Mouse (Mus musculus) liver, embryonic 12.5 days (tissue): ENCODE data around the gene Ube2h. TPM values are rescaled to one million over a fixed set of nuclear protein-coding genes. Genes with fewer than 3 reads are reported as not detected.

ENCODE experiments used
- ATAC-seq: fragments of 200-750 bp; cut with Nextera tagmentation; 2 replicates; pipeline ENCODE4 v1.8.0; 2017; ENCODE audit warnings: moderate number of reproducible peaks, mild to moderate bottlenecking, moderate library complexity
- H3K27ac ChIP-seq: fragments of 300-500 bp; sonication (generic); 2 replicates; pipeline ENCODE4 v1.5.1; 2016; ENCODE audit warnings: mild to moderate bottlenecking
- H3K27me3 ChIP-seq: fragments of 300-500 bp; sonication (generic); replicated peaks from 2 replicates; pipeline ENCODE4 v1.6.1; 2016; ENCODE audit warnings: mild to moderate bottlenecking, moderate library complexity
- H3K36me3 ChIP-seq: fragments of 300-500 bp; sonication (generic); 2 replicates; pipeline ENCODE4 v1.6.1; 2016; ENCODE audit warnings: mild to moderate bottlenecking, moderate library complexity
- H3K4me1 ChIP-seq: fragments of 300-500 bp; sonication (generic); 2 replicates; pipeline ENCODE4 v1.6.1; 2016
- H3K4me2 ChIP-seq: fragments of 300-500 bp; sonication (generic); 2 replicates; pipeline ENCODE4 v1.6.1; 2016; ENCODE audit warnings: mild to moderate bottlenecking, moderate library complexity
- H3K4me3 ChIP-seq: fragments of 300-500 bp; sonication (generic); 2 replicates; pipeline ENCODE4 v1.5.1; 2016; ENCODE audit warnings: mild to moderate bottlenecking, moderate library complexity
- H3K9ac ChIP-seq: fragments of 300-500 bp; sonication (generic); 2 replicates; pipeline ENCODE4 v1.6.1; 2016; ENCODE audit warnings: mild to moderate bottlenecking, moderate library complexity
- H3K9me3 ChIP-seq: fragments of 300-500 bp; sonication (generic); replicated peaks from 2 replicates; pipeline ENCODE4 v1.6.1; 2016; ENCODE audit warnings: mild to moderate bottlenecking, moderate library complexity
- WGBS: fragments of 180-500 bp; shearing (Covaris S2); methylation state at CpG from one replicate; pipeline ENCODE4 v1.1.7; 2016; ENCODE audit not compliant: insufficient replicate concordance; 5-methylcytosine and 5-hydroxymethylcytosine counted together
- polyA plus RNA-seq: library from polyadenylated mRNA; unstranded; fragments of >200 nt; fragmentation: Nextera tagmentation; extraction: Ambion mirVana; gene quantifications from 2 replicates; pipeline ENCODE4 v1.2.1, GENCODE M21; 2016

The Ube2h gene
- polyA plus RNA-seq: 31.6 and 33.4 TPM in 2 replicates

DNA sequence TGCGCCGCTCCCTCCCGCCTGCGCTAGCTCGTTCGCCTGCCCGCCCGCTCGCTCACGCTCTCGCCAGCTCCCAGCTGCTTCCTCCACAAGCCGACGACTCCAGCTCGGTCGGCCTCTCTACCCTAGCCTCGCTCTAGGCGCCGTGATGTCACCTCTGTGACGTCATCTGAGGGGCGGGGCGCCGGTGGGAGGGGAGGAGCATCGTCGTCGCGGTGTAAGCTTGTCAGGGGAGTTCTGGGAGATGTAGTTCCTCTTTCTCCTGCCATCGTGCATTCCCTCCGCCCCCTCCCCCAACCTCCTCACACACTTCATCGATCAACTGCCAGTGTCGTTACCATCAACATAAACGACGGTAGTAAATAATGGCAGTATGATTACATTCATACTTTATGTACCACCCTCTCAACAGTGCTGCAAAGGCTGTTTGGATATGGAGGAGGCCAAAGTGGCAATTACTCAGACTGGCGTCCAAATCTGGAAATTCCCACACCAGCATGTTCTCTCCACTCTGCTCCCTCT is at the start of gene Ube2h:
Gene Ube2h, minus strand, starts transcription at position 141 of the 519 bp plus-strand sequence.
- H3K36me3 ChIP-seq: no peaks in the 10 kb centered on the region
- peak within 1 kb of the TSS; percentile 97 for H3K27ac ChIP-seq
- WGBS: 5% methylated on average over 33 of the region's 33 CpGs
- H3K4me3 ChIP-seq: peak within 1 kb of the TSS; percentile 76
- H3K4me1 ChIP-seq: peaks cover 89% of the 10 kb centered on the region
- peak within 1 kb of the TSS; percentile 86 for H3K4me2 ChIP-seq
- H3K9ac ChIP-seq: peak within 1 kb of the TSS; percentile 92
- ATAC-seq: peak; percentile 78
- no peaks in the 10 kb centered on the region for H3K27me3 ChIP-seq
- no peaks in the 10 kb centered on the region for H3K9me3 ChIP-seq

GRCm38 (mm10) chr6:30353661-30354060 is 49.3 kb upstream of the Ube2h start:
- Histone ChIP-seq H3K36me3 (no peaks in the 10 kb centered on the region), H3K4me3 (no peak overlapping the region), H3K27ac (no peak overlapping the region), H3K9ac (no peak overlapping the region), H3K9me3 (no peaks in the 10 kb centered on the region), H3K27me3 (no peaks in the 10 kb centered on the region), H3K4me1 (peaks cover 26% of the 10 kb centered on the region), H3K4me2 (no peak overlapping the region)
- WGBS: 72% methylated on average over 8 of the region's 8 CpGs
- ATAC-seq: no peak

DNA sequence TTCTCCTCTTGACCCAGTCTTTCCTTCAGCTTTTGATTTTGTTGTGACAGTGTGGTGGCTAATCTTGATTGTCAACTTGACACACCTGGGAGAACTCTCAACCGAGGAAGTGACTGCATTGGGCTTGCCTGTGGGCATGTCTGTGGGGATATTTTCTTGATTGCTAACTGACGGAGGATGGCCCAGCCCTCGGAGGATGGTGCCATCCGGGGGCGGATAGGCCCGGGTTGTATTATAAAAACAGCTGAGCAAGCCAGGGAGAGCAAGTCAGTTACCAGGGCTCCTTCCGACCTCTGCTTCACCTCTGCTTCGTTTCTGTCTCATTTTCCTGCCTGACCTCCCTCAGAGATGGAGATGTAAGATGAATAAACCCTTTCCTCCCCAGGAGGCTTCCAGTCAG is 48.4 kb upstream of the Ube2h start:
- Histone ChIP-seq H3K4me3 (no peak overlapping the region), H3K27me3 (no peaks in the 10 kb centered on the region), H3K9ac (no peak overlapping the region), H3K4me2 (no peak overlapping the region), H3K4me1 (peaks cover 26% of the 10 kb centered on the region), H3K36me3 (no peaks in the 10 kb centered on the region), H3K9me3 (no peaks in the 10 kb centered on the region), H3K27ac (no peak overlapping the region)
- ATAC-seq: no peak
- 63% methylated on average over 8 of the region's 8 CpGs for WGBS

DNA sequence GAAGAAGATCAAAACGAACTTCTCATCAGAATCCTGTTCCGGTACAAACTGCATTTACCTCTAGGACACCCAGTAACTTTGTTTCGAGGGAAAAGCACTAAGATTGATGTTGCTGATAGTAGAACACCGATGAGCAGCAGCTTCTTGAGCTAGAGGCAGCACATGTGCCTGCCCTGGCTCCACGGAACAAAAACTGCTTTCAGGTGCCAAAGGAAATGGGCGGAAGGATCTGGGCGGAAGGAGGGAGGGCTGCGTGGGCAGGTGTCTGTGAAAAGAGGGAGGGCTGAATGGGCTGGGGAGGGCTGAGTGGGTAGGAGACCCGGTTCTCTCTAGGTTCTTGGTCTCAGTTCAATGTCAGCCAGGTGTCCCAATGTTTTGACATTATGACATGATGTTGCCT is 47.0 kb upstream of the Ube2h start:
- no peaks in the 10 kb centered on the region for H3K27me3 ChIP-seq

GRCm38 (mm10) chr6:30347288-30347801 is 43.0 kb upstream of the Ube2h start:
- no peak for ATAC-seq
- no peak overlapping the region for H3K4me2 ChIP-seq
- WGBS: 83% methylated on average over 4 of the region's 4 CpGs
- H3K4me1 ChIP-seq: no peaks in the 10 kb centered on the region
- H3K4me3 ChIP-seq: no peak overlapping the region
- H3K27ac ChIP-seq: no peak overlapping the region
- no peaks in the 10 kb centered on the region for H3K9me3 ChIP-seq
- H3K9ac ChIP-seq: no peak overlapping the region
- H3K27me3 ChIP-seq: no peaks in the 10 kb centered on the region
- no peaks in the 10 kb centered on the region for H3K36me3 ChIP-seq

More for the DNA sequence above, 47.0 kb upstream of the Ube2h start:
- H3K9ac ChIP-seq: no peak overlapping the region
- no peaks in the 10 kb centered on the region for H3K9me3 ChIP-seq
- H3K4me1 ChIP-seq: peaks cover 15% of the 10 kb centered on the region
- H3K4me2 ChIP-seq: no peak overlapping the region
- no peak overlapping the region for H3K4me3 ChIP-seq
- no peak overlapping the region for H3K27ac ChIP-seq
- WGBS: 70% methylated on average over 9 of the region's 9 CpGs
- no peaks in the 10 kb centered on the region for H3K36me3 ChIP-seq
- no peak for ATAC-seq

GRCm38 (mm10) chr6:30346737-30347136 is 42.4 kb upstream of the Ube2h start:
- WGBS: 65% methylated on average over 6 of the region's 6 CpGs

DNA sequence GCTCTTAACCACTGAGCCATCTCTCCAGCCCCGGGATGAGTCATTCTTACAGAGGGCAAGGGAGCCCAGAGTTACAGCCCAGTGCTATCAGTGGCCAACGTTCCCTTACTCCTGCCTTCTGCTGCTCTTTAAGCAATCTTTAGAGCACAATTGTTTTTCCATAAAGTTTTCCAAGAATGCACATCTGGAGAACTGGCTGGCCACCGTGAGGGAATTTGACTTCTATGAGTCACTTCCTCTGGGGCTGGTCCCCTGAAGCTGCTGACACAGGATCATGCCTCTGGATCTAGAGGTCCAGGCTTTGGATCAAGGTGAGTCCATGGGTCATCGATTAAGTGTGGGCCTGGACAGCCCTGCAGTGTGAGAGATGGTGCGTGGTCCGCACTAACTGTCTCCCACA is 39.7 kb upstream of the Ube2h start:
- H3K9me3 ChIP-seq: no peaks in the 10 kb centered on the region
- H3K4me2 ChIP-seq: no peak overlapping the region
- no peaks in the 10 kb centered on the region for H3K36me3 ChIP-seq
- H3K4me1 ChIP-seq: no peaks in the 10 kb centered on the region
- no peak for ATAC-seq
- H3K4me3 ChIP-seq: no peak overlapping the region
- H3K27ac ChIP-seq: no peak overlapping the region
- 63% methylated on average over 6 of the region's 6 CpGs for WGBS
- H3K9ac ChIP-seq: no peak overlapping the region
- H3K27me3 ChIP-seq: no peaks in the 10 kb centered on the region

More at GRCm38 (mm10) chr6:30346737-30347136, 42.4 kb upstream of the Ube2h start:
- Histone ChIP-seq H3K36me3 (no peaks in the 10 kb centered on the region), H3K4me2 (no peak overlapping the region), H3K4me3 (no peak overlapping the region), H3K27me3 (no peaks in the 10 kb centered on the region), H3K27ac (no peak overlapping the region), H3K9me3 (no peaks in the 10 kb centered on the region), H3K4me1 (no peaks in the 10 kb centered on the region), H3K9ac (no peak overlapping the region)
- ATAC-seq: no peak

GRCm38 (mm10) chr6:30340231-30340873 is 36.0 kb upstream of the Ube2h start:
- peaks cover 13% of the 10 kb centered on the region for H3K4me1 ChIP-seq
- no peaks in the 10 kb centered on the region for H3K36me3 ChIP-seq
- no peak overlapping the region for H3K27ac ChIP-seq
- no peak for ATAC-seq
- no peak overlapping the region for H3K9ac ChIP-seq
- no peak overlapping the region for H3K4me2 ChIP-seq
- no peak overlapping the region for H3K4me3 ChIP-seq
- no peaks in the 10 kb centered on the region for H3K9me3 ChIP-seq
- WGBS: 58% methylated on average over 4 of the region's 4 CpGs
- H3K27me3 ChIP-seq: no peaks in the 10 kb centered on the region

DNA sequence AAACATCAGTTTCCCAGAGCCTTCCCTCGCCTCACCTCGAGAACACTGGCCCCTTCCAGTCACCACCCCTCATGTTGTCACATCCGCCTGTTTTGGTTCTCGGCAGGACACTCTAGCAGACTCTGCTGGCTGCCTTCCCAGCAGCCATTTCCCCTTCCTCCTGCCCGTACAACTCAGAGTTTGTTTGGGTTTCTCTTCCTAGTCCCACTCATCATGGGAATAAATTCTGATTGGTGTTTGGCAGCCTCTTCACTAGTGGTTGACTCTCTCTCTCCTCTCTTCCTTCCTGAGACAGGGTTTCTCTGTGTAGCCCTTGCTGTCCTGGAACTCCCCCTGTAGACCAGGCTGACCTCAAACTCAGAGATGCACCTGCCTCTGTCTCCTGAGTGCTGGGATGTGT is 32.6 kb upstream of the Ube2h start:
- no peaks in the 10 kb centered on the region for H3K27me3 ChIP-seq
- 0 out of 2 replicates have a peak overlapping the region, but pooled peaks have one; percentile 22 for H3K9ac ChIP-seq
- H3K9me3 ChIP-seq: no peaks in the 10 kb centered on the region
- no peaks in the 10 kb centered on the region for H3K36me3 ChIP-seq
- H3K27ac ChIP-seq: 0 out of 2 replicates have a peak overlapping the region, but pooled peaks have one; percentile 4
- no peak overlapping the region for H3K4me3 ChIP-seq
- 0 out of 2 replicates have a peak, but pooled peaks have one; percentile 48 for ATAC-seq
- H3K4me2 ChIP-seq: peak overlapping the region; percentile 35
- WGBS: 8% methylated on average over 5 of the region's 5 CpGs
- peaks cover 19% of the 10 kb centered on the region for H3K4me1 ChIP-seq

- H3K27ac ChIP-seq: no peak overlapping the region
- H3K27me3 ChIP-seq: peaks cover 8% of the 10 kb centered on the region; the same call in 1 of the 2 replicates
- no peak overlapping the region for H3K4me2 ChIP-seq
- H3K9ac ChIP-seq: no peak overlapping the region
- WGBS: 55% methylated on average over 4 of the region's 4 CpGs
- H3K4me3 ChIP-seq: no peak overlapping the region
- H3K36me3 ChIP-seq: no peaks in the 10 kb centered on the region
- peaks cover 18% of the 10 kb centered on the region for H3K4me1 ChIP-seq
- no peak for ATAC-seq
- no peaks in the 10 kb centered on the region for H3K9me3 ChIP-seq
Observed at GRCm38 (mm10) chr6:30332262-30332661, 27.9 kb upstream of the Ube2h start.

DNA sequence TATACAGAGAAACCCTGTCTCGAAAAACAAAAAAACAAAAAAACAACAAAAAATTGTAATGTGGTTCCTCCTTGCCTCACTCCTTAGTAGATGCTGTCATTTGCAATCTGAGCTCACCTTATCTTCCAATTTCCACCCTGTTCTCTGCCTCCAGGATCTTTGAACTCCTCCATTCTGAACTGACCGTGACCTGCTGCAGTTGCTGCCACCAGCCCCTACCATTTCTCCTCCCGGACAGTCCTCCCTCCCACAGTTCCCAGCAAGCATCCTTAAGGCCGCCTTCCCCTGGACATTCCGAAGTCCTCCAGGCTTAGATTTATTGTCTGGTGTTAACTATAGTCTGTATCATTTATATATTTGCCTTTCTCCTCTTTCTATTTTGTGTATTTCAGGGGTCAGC is 26.4 kb upstream of the Ube2h start:
- Histone ChIP-seq H3K4me2 (no peak overlapping the region), H3K36me3 (no peaks in the 10 kb centered on the region), H3K27ac (no peak overlapping the region), H3K4me1 (peaks cover 21% of the 10 kb centered on the region), H3K9me3 (no peaks in the 10 kb centered on the region), H3K27me3 (peaks cover 8% of the 10 kb centered on the region; the same call in 1 of the 2 replicates), H3K4me3 (no peak overlapping the region), H3K9ac (no peak overlapping the region)
- no peak for ATAC-seq
- 66% methylated on average over 5 of the region's 5 CpGs for WGBS

DNA sequence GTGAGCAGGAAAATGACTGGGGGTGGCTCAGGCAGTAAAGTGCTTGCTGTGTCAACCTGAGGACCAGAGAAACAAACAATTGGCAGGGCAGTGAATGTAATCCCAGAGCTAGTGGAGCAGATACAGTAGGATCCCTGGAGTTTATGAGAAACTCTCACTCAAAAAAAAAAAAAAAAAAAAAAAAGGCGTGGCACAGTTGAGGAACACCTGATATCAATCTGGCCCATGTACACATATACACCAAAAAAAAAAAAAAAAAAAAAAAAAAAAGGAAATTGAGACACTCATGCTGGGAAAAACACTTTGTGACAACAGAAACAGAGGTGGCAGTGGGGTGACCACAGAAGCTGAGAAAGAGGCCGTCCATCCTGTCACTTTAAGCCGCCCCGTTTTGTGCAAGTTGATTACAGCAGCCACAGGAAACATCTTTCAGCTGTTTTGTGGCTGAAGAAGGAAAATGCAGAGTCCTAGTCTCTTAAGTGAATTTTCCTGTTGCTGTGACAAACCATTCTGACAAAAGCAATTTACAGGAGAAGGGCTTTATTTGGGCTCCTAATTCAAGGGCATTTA is 21.7 kb upstream of the Ube2h start:
- Histone ChIP-seq H3K36me3 (no peaks in the 10 kb centered on the region), H3K27ac (peak overlapping the region; percentile 48; the same call in 1 of the 2 replicates), H3K4me2 (no peak overlapping the region), H3K27me3 (peaks cover 8% of the 10 kb centered on the region; the same call in 1 of the 2 replicates), H3K4me1 (peaks cover 25% of the 10 kb centered on the region), H3K9ac (no peak overlapping the region), H3K9me3 (no peaks in the 10 kb centered on the region), H3K4me3 (no peak overlapping the region)
- no peak for ATAC-seq
- WGBS: 18% methylated on average over 3 of the region's 4 CpGs
